Mouse (Mus musculus) C2C12 (cell line): ENCODE measurements around the gene Lamtor1.

Experiments used
- CEBPB ChIP-seq: IDR thresholded peaks from one replicate; pipeline ENCODE4 v1.6.1; 2011; ENCODE audit warnings: low read depth, mild to moderate bottlenecking, control low read depth, moderate library complexity
- CTCF ChIP-seq: IDR thresholded peaks from one replicate; pipeline ENCODE4 v1.5.1; 2011; ENCODE audit not compliant: control insufficient read depth, insufficient read depth, insufficient read length
- FOSL1 ChIP-seq: IDR thresholded peaks from one replicate; pipeline ENCODE4 v1.8.0; 2011; ENCODE audit warnings: mild to moderate bottlenecking, low read length; ENCODE audit not compliant: poor library complexity, insufficient read depth, severe bottlenecking
- USF1 ChIP-seq: IDR thresholded peaks from one replicate; pipeline ENCODE4 v1.6.1; 2011; ENCODE audit warnings: low read depth, mild to moderate bottlenecking, control low read depth, moderate library complexity

- no peak for TF ChIP-seq CTCF
- TF ChIP-seq CEBPB = no peak
- TF ChIP-seq FOSL1 = no peak
- TF ChIP-seq USF1 = no peak
Measured at GRCm38 (mm10) chr7:101901969-101902368, 3.7 kb upstream of the Lamtor1 start.
